Mouse (Mus musculus): ENCODE measurements around the gene Dclk1. TPM values are rescaled to one million over a fixed set of nuclear protein-coding genes. Genes with fewer than 3 reads are reported as not detected.

Gene Dclk1
- polyA plus RNA-seq, 1 experiment: 70.4 TPM

DNA sequence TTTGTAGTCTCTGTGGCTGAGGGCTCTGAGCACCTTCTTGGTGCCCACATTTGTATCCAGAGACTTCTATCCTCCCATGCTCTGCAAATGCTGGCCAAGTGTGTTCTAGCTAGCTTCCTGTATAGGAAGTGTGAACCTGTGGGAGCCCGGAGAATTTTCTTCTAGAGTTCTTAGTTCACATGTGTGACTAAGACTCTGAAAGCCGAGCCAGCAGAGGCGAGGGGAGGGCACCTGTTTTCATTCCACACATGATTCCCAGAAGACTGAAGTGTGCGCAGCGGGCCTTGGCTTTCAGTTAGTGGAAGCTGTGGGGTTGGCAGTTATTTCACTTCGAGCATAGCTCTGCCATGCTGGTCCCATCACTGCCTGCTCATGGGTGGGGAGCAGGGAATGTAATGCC lies 1.9 kb downstream of the Dclk1 start:
- Histone ChIP-seq H3K79me2 (ENCODE audit: control insufficient read depth, insufficient read depth) (peaks cover 31% of the 10 kb centered on the region), H3K36me3 (ENCODE audit: control insufficient read depth, insufficient read depth) (peaks cover 9% of the 10 kb centered on the region), H3K27me3 (ENCODE audit: control insufficient read depth, insufficient read depth, insufficient read length) (no peaks in the 10 kb centered on the region), H3ac (ENCODE audit: control insufficient read depth, insufficient read length) (no peak overlapping the region), H3K4me3 (peak overlapping the region; percentile 70), H3K4me2 (ENCODE audit: low read depth) (peak overlapping the region; percentile 73)
- TF ChIP-seq REST (IDR thresholded peaks at IDR 0.05; ENCODE audit: insufficient read depth, insufficient read length) (no peak), MYOG (IDR thresholded peaks at IDR 0.05; ENCODE audit: control insufficient read depth in 1 of 3, insufficient read depth in 1 of 3, insufficient read length in 2 of 3, low read depth in 2 of 3) (peak in 1 of 3 experiments; percentile 78), MAX (IDR thresholded peaks at IDR 0.05; ENCODE audit: low read depth) (no peak), SRF (IDR thresholded peaks at IDR 0.05; ENCODE audit: control insufficient read depth, insufficient read length, low read depth) (no peak), CEBPB (IDR thresholded peaks at IDR 0.05; ENCODE audit: insufficient read depth, poor library complexity, severe bottlenecking) (no peak), TCF12 (IDR thresholded peaks at IDR 0.05; ENCODE audit: insufficient read depth, poor library complexity, severe bottlenecking) (no peak), TCF3 (IDR thresholded peaks at IDR 0.05; ENCODE audit: insufficient read length, low read depth) (no peak), POLR2AphosphoS2 (IDR thresholded peaks at IDR 0.05; ENCODE audit: insufficient read length, low read depth) (no peak), POLR2A (IDR thresholded peaks at IDR 0.05; ENCODE audit: insufficient read length, low read depth) (peak; percentile 9), MYOD1 (IDR thresholded peaks at IDR 0.05; ENCODE audit: control insufficient read depth in 1 of 3, insufficient read length in 2 of 3, low read depth in 2 of 3) (peak in 1 of 3 experiments; percentile 72), E2F4 (IDR thresholded peaks at IDR 0.05; ENCODE audit: insufficient read depth) (no peak), USF1 (IDR thresholded peaks at IDR 0.05; ENCODE audit: low read depth) (no peak)

DNA sequence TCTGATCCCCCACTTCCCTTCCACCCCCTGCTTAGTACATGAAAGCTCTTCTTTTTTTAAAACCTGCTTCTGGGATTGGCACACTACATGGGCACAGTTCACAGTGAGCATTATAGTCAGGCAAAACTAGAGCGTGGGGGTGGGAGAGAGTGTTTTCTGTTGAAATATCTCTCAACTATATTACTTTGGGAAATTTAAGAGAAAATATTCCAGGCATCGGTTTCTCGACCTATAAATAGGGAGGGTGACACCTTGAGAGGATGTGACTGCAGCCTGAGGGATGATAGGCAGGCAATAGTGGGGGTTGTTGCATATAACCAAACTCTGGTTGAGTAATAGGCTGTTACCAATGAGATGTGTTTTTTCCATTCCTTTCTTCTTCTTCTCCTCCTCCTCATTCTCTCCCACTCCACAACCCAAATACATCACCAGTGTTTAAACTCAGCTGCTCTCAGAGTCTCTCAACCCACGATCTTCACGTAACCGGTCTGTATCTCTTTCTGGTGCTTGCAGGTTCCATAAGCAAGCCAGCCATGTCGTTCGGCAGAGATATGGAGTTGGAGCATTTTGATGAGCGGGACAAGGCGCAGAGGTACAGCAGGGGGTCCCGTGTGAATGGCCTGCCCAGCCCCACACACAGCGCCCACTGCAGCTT lies 4.6 kb downstream of the Dclk1 start:
- H3K27me3 ChIP-seq (ENCODE audit: control insufficient read depth, insufficient read depth, insufficient read length): no peaks in the 10 kb centered on the region
- peaks cover 9% of the 10 kb centered on the region for H3K36me3 ChIP-seq (ENCODE audit: control insufficient read depth, insufficient read depth)
- H3K79me2 ChIP-seq (ENCODE audit: control insufficient read depth, insufficient read depth): peaks cover 39% of the 10 kb centered on the region
- TF ChIP-seq MYOG (IDR thresholded peaks at IDR 0.05; ENCODE audit: control insufficient read depth in 1 of 3, insufficient read depth in 1 of 3, insufficient read length in 2 of 3, low read depth in 2 of 3) (no peak), SRF (IDR thresholded peaks at IDR 0.05; ENCODE audit: control insufficient read depth, insufficient read length, low read depth) (no peak)
- H3ac ChIP-seq (ENCODE audit: control insufficient read depth, insufficient read length): no peak overlapping the region
- peak overlapping the region; percentile 73 for H3K4me2 ChIP-seq (ENCODE audit: low read depth)
- no peak overlapping the region for H3K4me3 ChIP-seq

DNA sequence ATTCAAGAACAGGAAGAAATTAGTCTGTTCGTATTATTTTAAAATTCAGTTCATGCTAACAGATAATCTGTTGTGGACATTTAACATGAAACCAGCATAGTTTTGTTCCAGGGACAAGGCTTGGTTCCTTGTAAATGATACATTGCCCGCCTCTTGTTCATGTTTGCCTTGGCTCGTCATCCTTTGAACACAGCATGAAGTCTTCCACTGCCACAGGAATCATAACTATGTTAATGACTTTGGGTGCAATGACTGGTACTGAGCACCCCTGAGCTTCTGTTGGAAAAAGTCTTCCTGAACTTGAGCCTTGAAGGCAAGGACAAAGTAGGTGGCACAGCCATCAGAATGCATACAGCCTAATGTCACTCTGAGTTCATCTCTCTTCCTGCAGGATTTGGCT lies 5.9 kb downstream of the Dclk1 start:
- TF ChIP-seq TCF12 (IDR thresholded peaks at IDR 0.05; ENCODE audit: insufficient read depth, poor library complexity, severe bottlenecking): no peak
- no peak for TF ChIP-seq REST (IDR thresholded peaks at IDR 0.05; ENCODE audit: insufficient read depth, insufficient read length)
- TF ChIP-seq MYOG (IDR thresholded peaks at IDR 0.05; ENCODE audit: control insufficient read depth in 1 of 3, insufficient read depth in 1 of 3, insufficient read length in 2 of 3, low read depth in 2 of 3): no peak
- TF ChIP-seq MAX (IDR thresholded peaks at IDR 0.05; ENCODE audit: low read depth): no peak
- no peak for TF ChIP-seq SRF (IDR thresholded peaks at IDR 0.05; ENCODE audit: control insufficient read depth, insufficient read length, low read depth)
- no peak for TF ChIP-seq USF1 (IDR thresholded peaks at IDR 0.05; ENCODE audit: low read depth)
- no peak for TF ChIP-seq POLR2A (IDR thresholded peaks at IDR 0.05; ENCODE audit: insufficient read length, low read depth)
- peaks cover 9% of the 10 kb centered on the region for H3K36me3 ChIP-seq (ENCODE audit: control insufficient read depth, insufficient read depth)

DNA sequence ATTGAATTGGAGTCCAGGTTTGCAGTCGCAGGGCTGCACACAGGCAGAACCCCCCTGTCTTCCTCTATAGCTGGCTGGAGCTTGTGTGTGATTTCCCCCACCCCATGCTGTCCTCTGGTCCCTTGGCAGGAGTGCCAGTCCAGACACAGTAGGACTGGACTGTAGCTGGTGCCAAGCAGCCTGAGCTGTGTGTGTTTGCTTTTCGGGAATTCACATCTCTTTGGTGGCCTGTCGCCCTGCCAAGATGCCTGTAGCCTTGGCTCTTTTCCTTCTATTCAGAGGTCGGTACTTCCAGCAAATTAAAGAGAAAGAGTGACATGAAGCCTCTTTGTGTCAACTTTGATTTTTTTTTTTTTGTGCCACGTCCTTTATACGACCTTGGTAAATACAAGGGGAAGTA lies 6.3 kb downstream of the Dclk1 start:
- peaks cover 49% of the 10 kb centered on the region for H3K79me2 ChIP-seq (ENCODE audit: control insufficient read depth, insufficient read depth)
- peak overlapping the region; percentile 41 for H3K4me2 ChIP-seq (ENCODE audit: low read depth)
- H3ac ChIP-seq (ENCODE audit: control insufficient read depth, insufficient read length): no peak overlapping the region
- no peak overlapping the region for H3K4me3 ChIP-seq
- TF ChIP-seq TCF3 (IDR thresholded peaks at IDR 0.05; ENCODE audit: insufficient read length, low read depth): no peak
- TF ChIP-seq MAX (IDR thresholded peaks at IDR 0.05; ENCODE audit: low read depth): no peak
- TF ChIP-seq SRF (IDR thresholded peaks at IDR 0.05; ENCODE audit: control insufficient read depth, insufficient read length, low read depth): no peak
- no peak for TF ChIP-seq USF1 (IDR thresholded peaks at IDR 0.05; ENCODE audit: low read depth)
- no peak for TF ChIP-seq MYOD1 (IDR thresholded peaks at IDR 0.05; ENCODE audit: control insufficient read depth in 1 of 3, insufficient read length in 2 of 3, low read depth in 2 of 3)
- TF ChIP-seq CEBPB (IDR thresholded peaks at IDR 0.05; ENCODE audit: insufficient read depth, poor library complexity, severe bottlenecking): no peak
- no peak for TF ChIP-seq MYOG (IDR thresholded peaks at IDR 0.05; ENCODE audit: control insufficient read depth in 1 of 3, insufficient read depth in 1 of 3, insufficient read length in 2 of 3, low read depth in 2 of 3)
- TF ChIP-seq POLR2A (IDR thresholded peaks at IDR 0.05; ENCODE audit: insufficient read length, low read depth): peak; percentile 18
- H3K36me3 ChIP-seq (ENCODE audit: control insufficient read depth, insufficient read depth): peaks cover 9% of the 10 kb centered on the region
- no peaks in the 10 kb centered on the region for H3K27me3 ChIP-seq (ENCODE audit: control insufficient read depth, insufficient read depth, insufficient read length)

More for the DNA sequence above, 5.9 kb downstream of the Dclk1 start:
- Histone ChIP-seq H3K4me3 (no peak overlapping the region), H3K4me2 (ENCODE audit: low read depth) (peak overlapping the region; percentile 41), H3K27me3 (ENCODE audit: control insufficient read depth, insufficient read depth, insufficient read length) (no peaks in the 10 kb centered on the region), H3K79me2 (ENCODE audit: control insufficient read depth, insufficient read depth) (peaks cover 47% of the 10 kb centered on the region), H3ac (ENCODE audit: control insufficient read depth, insufficient read length) (no peak overlapping the region)

DNA sequence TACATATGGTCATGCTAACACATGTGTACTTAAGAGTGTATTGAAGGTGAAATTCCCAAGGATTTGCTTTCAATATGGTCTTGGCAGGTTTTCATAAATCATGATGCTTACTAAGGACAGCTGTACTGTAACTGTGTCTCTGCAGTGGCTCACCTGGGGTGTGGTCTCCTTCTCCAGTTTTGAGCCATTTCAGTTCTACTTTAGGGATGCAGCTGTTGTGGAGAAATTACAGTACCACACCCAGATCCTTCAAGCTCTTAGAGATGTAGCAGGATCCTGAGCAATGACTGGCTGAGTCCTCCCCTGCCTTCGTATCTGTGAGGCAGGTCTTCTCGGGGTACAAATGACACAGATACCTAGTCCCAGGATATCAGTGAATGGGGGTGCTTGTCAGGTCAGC lies 8.5 kb downstream of the Dclk1 start:
- peak in 2 of 3 experiments; percentile 70 to 92 for TF ChIP-seq MYOG (IDR thresholded peaks at IDR 0.05; ENCODE audit: control insufficient read depth in 1 of 3, insufficient read depth in 1 of 3, insufficient read length in 2 of 3, low read depth in 2 of 3)
- TF ChIP-seq TCF12 (IDR thresholded peaks at IDR 0.05; ENCODE audit: insufficient read depth, poor library complexity, severe bottlenecking): peak; percentile 64
- TF ChIP-seq POLR2AphosphoS2 (IDR thresholded peaks at IDR 0.05; ENCODE audit: insufficient read length, low read depth): peak; percentile 33
- TF ChIP-seq REST (IDR thresholded peaks at IDR 0.05; ENCODE audit: insufficient read depth, insufficient read length): no peak
- peak; percentile 29 for TF ChIP-seq POLR2A (IDR thresholded peaks at IDR 0.05; ENCODE audit: insufficient read length, low read depth)
- no peak for TF ChIP-seq E2F4 (IDR thresholded peaks at IDR 0.05; ENCODE audit: insufficient read depth)
- TF ChIP-seq MYOD1 (IDR thresholded peaks at IDR 0.05; ENCODE audit: control insufficient read depth in 1 of 3, insufficient read length in 2 of 3, low read depth in 2 of 3): peak; percentile 59 to 84 (median 67)
- Histone ChIP-seq H3K36me3 (ENCODE audit: control insufficient read depth, insufficient read depth) (peaks cover 15% of the 10 kb centered on the region), H3K27me3 (ENCODE audit: control insufficient read depth, insufficient read depth, insufficient read length) (no peaks in the 10 kb centered on the region), H3K4me3 (no peak overlapping the region), H3K79me2 (ENCODE audit: control insufficient read depth, insufficient read depth) (peaks cover 38% of the 10 kb centered on the region), H3ac (ENCODE audit: control insufficient read depth, insufficient read length) (no peak overlapping the region), H3K4me2 (ENCODE audit: low read depth) (peak overlapping the region; percentile 57)

All from myocyte (in vitro differentiated cells).